Mouse (Mus musculus) neutrophil, adult 5-6 weeks (primary cell): ENCODE data around the gene Ctbp1. TPM values are rescaled to one million over a fixed set of nuclear protein-coding genes. Genes with fewer than 3 reads are reported as not detected.

Experiments used
- ATAC-seq: fragments of 151-379, 151-347 bp; 2 replicates; pipeline ENCODE4 v1.8.0; 2017; ENCODE audit warnings: mild to moderate bottlenecking, moderate TSS enrichment; ENCODE audit not compliant: insufficient number of reproducible peaks, poor library complexity, low FRiP score, severe bottlenecking; ENCODE audit errors: extremely low read depth
- total RNA-seq: library from RNA; stranded (forward); fragments of 200-1000 nt; gene quantifications from 2 replicates; pipeline ENCODE4 v1.2.3, GENCODE M21; 2017

Ctbp1 gene
- total RNA-seq, 1 experiment from 2014 or later, result 142 TPM

DNA sequence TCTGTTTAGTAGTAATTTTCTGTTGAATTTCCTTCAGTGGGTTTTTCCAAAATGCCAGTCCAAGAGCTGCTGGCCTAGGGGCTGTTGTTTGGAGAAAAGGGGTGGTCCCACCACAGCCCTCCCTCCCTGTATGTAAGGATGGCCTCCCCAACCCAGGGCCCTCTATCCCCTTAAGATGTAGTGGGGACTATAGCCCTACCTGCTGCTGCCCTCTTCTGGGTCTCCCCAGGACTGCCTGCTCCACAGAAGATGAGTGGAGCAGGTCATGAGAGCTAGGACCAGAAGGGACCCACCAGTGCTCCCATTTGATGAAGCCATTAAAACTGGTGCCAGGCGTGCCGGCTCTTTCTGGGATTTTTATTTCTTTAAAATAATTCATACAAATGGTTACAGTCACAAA is 27.4 kb downstream of the Ctbp1 start:
- no peak for ATAC-seq

DNA sequence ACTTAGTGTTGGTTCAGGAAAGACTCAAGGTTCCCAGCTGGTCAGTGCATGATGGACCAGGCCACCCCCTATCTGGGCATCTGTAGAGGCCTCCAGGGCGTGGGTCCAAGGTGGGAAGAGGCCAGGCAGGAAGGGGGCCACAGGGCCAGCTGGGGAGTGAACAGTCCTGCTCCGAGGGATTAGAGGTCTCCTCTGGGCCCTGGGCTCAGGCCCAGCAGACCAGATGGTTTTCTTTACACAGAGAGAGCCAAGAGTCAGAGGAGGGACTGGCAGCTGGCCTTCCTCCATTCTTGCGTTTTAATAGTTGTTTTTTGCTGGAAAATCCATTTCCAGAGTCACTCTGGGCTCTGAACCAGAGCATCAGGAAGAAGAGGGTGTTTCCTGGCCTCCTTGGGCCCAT is 29.1 kb downstream of the Ctbp1 start:
- ATAC-seq, result no peak

DNA sequence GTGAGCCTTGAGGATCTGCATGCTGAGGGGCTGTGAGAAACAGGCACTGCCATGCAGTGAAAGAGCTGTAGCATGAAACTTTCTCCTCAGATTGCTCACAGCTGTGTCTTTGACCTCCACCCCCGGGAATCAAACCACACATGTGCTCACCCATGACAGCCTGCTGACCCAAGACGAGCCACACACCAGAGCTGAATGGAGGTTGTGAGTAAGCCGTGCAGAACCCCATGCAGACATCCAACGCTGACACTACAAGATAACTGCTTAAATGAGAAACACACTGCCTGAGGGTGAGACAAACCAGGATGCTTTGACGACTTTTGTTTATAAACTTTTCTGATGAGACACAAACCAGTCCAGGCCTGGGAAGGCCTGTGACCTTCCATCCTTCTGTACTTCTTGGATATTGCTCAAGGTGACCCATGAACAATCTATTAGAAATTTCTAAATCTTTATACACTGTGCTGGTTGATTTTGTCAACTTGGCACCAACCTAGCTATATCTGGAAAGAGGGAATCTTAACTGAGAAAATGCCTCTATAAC is 30.3 kb downstream of the Ctbp1 start:
- ATAC-seq, result no peak

DNA sequence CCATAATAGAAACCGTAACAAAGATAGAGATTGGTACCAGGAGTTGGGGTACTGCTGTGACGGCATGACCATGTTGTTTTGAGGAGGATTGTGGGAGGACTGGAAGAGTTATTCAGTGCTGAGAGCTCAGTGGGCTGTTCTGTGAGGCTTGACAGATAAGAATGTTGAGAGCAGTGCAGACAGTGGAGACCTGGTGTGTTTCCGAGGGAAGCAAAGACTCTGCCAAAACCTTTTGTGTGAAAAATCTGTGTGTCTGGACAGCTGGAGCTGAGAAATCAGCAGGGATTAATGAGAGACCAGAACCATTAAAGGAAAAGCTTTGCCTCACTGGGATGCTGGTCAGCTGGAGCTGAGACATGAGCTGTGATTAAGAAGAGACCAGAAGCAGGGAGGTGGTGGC is 34.9 kb downstream of the Ctbp1 start:
- ATAC-seq, result no peak

- no peak for ATAC-seq
Measured at GRCm38 (mm10) chr5:33239111-33239714, 35.6 kb downstream of the Ctbp1 start.

DNA sequence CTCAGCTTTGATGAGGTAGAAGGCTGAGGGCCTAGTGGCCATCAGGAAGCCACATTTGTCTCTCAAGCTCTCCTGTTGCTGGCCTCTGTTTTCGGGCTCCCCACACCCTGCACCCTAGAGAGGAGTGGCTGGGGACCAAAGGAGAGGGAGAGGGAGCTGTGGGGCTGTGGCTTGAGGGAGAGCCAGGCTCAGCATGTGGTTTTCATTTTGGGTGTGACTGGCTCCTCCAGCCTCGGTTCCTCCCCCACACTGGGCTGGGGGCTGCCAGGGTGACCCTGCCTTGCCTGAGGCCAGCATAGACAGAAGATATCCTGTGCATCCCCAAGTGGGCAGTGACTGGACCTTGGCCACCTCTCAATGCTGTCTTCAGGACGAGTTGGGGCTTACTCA is 36.5 kb downstream of the Ctbp1 start:
- ATAC-seq, result no peak

- ATAC-seq, result no peak
Measured at GRCm38 (mm10) chr5:33237600-33238255, 37.1 kb downstream of the Ctbp1 start.

DNA sequence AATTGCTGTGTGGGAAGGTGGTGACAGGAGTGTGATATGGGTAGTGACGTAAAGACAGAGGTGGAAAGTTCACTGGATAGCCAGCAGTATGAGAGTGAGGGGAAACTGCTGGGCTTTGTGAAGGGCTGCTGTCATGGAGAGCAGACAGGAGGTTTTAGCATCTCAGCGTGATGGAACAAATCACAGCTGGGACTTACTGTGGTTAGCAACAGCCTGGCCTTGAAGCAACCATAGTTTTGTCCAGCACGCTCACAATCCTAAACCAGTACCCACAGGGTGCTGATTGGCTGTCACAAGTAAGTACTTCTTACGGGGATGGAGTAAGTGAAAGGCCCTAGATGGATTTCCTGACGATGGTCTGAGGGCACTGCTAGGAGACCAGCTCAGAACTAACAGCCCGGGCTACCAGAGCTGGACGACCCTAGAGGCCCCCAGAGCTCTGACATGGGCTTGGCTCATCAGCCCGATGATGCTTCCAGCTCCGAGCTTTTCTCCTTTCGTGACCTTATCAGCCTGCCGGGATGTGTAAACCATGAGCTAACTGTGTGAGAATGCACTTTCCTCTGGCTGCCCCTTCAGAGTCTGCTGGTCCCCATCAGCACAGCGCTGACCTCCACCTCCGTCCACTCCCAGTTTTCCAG is 40.3 kb downstream of the Ctbp1 start:
- ATAC-seq, result no peak

GRCm38 (mm10) chr5:33232791-33233190 is 42.0 kb downstream of the Ctbp1 start:
- ATAC-seq, result no peak

- ATAC-seq, result no peak
Measured at GRCm38 (mm10) chr5:33230285-33230684, 44.5 kb downstream of the Ctbp1 start.

- ATAC-seq, result no peak
Measured at GRCm38 (mm10) chr5:33228428-33228827, 46.4 kb downstream of the Ctbp1 start.

GRCm38 (mm10) chr5:33225673-33226072 is 49.1 kb downstream of the Ctbp1 start:
- ATAC-seq, result no peak

DNA sequence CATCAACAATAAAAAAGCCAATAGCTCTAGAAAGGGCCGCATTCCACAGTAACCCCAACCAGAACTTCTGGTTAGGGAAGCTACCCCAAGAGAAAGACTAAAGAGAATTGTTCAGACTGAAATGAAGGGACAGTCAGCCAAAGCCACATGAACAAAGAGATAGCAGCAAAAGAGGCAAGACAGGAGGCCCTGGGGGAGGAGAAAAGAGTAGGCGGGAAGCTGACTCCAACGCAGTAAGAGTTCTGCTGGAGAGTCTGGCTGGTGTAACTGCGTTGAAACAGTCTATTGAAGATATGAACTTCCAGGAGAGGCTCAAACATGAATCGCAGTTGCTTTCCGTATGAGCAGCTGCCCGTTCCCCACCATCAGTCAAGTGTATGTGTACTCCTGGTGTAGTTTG is 50.3 kb downstream of the Ctbp1 start:
- ATAC-seq, result no peak

DNA sequence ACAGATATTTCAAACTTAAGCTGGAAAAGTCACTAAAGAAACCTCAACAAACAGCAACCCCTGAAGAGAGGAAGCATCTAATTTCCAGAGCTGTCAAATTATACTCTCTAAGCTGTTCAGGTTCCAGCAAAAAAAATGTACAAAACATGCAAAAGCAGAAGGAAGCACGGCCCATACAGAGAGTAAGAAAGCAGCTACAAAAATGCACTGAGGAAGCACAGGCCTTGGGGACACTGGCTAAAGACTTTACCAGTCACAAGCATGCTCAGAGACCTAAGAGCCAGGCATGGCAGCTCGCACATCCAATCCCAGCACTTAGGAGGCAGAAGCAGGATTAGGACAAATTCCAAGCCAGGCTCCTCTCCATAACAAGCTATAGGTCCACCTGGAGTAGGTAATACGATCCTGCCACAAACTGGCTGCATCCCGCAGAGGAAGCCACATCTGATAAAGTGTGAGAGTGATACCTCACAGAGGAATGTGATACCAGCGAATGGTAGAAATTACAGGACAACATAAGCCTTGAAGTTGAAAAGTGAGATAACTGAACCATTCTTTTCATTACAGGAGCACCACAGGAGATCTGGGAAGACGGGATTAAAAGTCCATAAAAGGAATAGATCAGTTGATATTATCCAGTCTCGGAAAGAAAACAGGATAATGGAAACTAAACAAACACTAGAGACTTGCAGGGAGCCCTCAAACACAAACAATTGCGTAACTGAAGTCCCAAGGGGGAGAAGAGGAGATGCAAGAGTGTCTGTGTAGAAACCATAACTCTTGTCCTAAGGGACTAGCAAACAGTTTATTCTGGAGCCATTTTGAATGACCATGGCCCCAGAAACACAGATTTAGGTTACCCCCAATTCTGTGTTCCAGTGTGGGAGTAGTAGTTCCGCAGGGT is 51.7 kb downstream of the Ctbp1 start:
- no peak for ATAC-seq

- ATAC-seq, result no peak
Measured at GRCm38 (mm10) chr5:33222389-33222788, 52.4 kb downstream of the Ctbp1 start.

DNA sequence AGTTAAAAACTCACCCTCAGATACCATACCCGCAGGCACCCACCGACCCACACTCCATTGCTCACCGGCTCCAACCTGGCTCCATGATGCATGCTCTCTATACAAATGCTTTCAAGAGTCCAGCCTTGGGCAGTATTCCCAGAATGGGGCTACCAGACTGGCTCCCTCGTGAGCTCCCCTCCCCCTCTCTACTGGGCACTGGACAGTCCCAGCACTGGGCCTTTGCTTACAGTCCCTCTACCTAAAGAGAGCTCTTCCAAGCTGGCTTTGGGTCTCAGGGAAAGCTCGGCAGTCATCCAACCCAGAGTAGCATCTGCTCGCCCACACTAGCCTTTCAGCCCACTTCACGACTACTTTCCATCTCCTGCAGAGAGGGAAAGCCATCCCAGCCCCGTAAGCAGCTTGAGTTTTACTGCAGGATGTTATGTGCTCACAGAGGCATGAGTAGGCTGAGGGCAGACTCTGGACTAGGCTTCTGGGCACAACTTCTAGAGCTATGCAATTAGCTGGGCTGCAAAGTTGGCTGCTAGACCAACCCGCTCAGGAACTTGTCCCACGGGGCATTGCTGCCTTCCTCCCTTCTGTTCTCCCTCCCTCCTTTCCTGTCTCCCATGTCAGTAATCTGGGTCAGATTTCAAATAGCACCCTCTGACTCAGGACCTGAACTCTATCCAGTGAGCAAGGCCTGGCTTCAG is 54.3 kb downstream of the Ctbp1 start:
- no peak for ATAC-seq

GRCm38 (mm10) chr5:33219831-33220230 is 55.0 kb downstream of the Ctbp1 start:
- ATAC-seq, result no peak

GRCm38 (mm10) chr5:33218746-33219449 is 55.9 kb downstream of the Ctbp1 start:
- ATAC-seq, result no peak
